8 mouse cellular contexts compared by ENCODE assay signal in the genomic region with DNA sequence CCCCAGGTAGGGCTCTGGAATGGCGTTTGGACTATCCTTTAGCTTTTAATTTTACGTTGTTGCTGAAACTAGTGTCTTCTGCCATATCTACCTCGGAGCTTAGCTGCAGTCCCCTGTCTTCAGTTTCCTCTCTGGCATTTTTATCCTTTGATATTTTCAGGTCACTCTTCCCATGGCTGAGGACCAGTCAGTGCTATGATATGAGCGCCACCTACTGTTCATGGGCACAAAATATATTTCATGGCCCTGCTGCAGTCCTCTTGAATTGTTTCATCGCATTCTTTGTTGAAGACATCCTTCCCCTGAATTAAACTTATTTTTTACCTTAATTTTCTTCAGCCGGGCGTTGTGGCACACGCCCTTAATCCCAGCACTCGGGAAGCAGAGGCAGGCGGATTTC. TPM values are rescaled to one million over a fixed set of nuclear protein-coding genes. Genes with fewer than 3 reads are reported as not detected.
A peak's percentile ranks its signal among the peaks of the same experiment; 100 is the strongest.
DNase-seq lines count a peak whose midpoint lies in the region; ATAC-seq and TF ChIP-seq lines count a peak whose summit lies in the region.

No protein-coding gene starts in this region.

- no peaks in the 10 kb centered on the region for H3K4me1 ChIP-seq in ES-Bruce4 (ENCODE audit: control insufficient read depth, insufficient read depth, low read length)
- H3K4me1 ChIP-seq in embryonic facial prominence, embryonic 11.5 days (ENCODE audit: control insufficient read depth, insufficient read depth, low read length): no peaks in the 10 kb centered on the region
- H3K4me1 ChIP-seq in hindbrain, embryonic 10.5 days (replicated peaks): no peaks in the 10 kb centered on the region
- no peaks in the 10 kb centered on the region for H3K4me1 ChIP-seq in lung, postnatal 0 days (ENCODE audit: insufficient read depth, low read depth, low read length)

- H3K27ac ChIP-seq in ES-Bruce4 (ENCODE audit: insufficient read depth, low read length): no peak overlapping the region
- H3K27ac ChIP-seq in embryonic facial prominence, embryonic 11.5 days (replicated peaks; ENCODE audit: low read depth, low read length): no peak overlapping the region
- no peak overlapping the region for H3K27ac ChIP-seq in hindbrain, embryonic 10.5 days
- H3K27ac ChIP-seq in lung, postnatal 0 days (ENCODE audit: low read length): no peak overlapping the region

- peak; percentile 32 for TF ChIP-seq CTCF in ES-Bruce4 (IDR thresholded peaks at IDR 0.05; ENCODE audit: low read depth, low read length)
- TF ChIP-seq CTCF in lung, postnatal 0 days (IDR thresholded peaks at IDR 0.05): peak; percentile 92

- no peaks in the 10 kb centered on the region for H3K9me3 ChIP-seq in ES-Bruce4 (replicated peaks; ENCODE audit: control insufficient read depth, insufficient read depth, low read length, poor library complexity, severe bottlenecking)
- H3K9me3 ChIP-seq in embryonic facial prominence, embryonic 11.5 days (replicated peaks; ENCODE audit: control insufficient read depth, low read length): no peaks in the 10 kb centered on the region
- H3K9me3 ChIP-seq in hindbrain, embryonic 10.5 days: no peaks in the 10 kb centered on the region
- no peaks in the 10 kb centered on the region for H3K9me3 ChIP-seq in lung, postnatal 0 days (ENCODE audit: low read length)

- TF ChIP-seq EP300 in ES-Bruce4 (IDR thresholded peaks at IDR 0.05; ENCODE audit: insufficient read depth, low read depth, low read length): no peak
- no peak for TF ChIP-seq EP300 in lung, postnatal 0 days (IDR thresholded peaks at IDR 0.05)

- peak; percentile 59 for DNase-seq in adrenal gland, postnatal 10 days
- DNase-seq in embryonic facial prominence, embryonic 11.5 days (ENCODE audit: low spot score): peak; percentile 88
- peak; percentile 64 for DNase-seq in hindbrain, embryonic 10.5 days (ENCODE audit: low spot score)
- DNase-seq in layer of hippocampus, adult 18-20 months (ENCODE audit: low spot score in 2 of 2): peak; percentile 25 to 66
- DNase-seq in lung, postnatal 0 days (ENCODE audit: low spot score): peak; percentile 77
- DNase-seq in retina, postnatal 7 days (ENCODE audit: low read depth, low spot score): peak; percentile 58

- H3K27me3 ChIP-seq in ES-Bruce4 (ENCODE audit: control insufficient read depth, insufficient read depth, low read length, poor library complexity, severe bottlenecking): no peaks in the 10 kb centered on the region
- no peaks in the 10 kb centered on the region for H3K27me3 ChIP-seq in embryonic facial prominence, embryonic 11.5 days (ENCODE audit: control insufficient read depth, insufficient read depth, low read length)
- H3K27me3 ChIP-seq in hindbrain, embryonic 10.5 days (ENCODE audit: insufficient read depth, poor library complexity, severe bottlenecking): no peaks in the 10 kb centered on the region
- no peaks in the 10 kb centered on the region for H3K27me3 ChIP-seq in lung, postnatal 0 days (replicated peaks; ENCODE audit: insufficient read depth, low read length)

- H3K9ac ChIP-seq in ES-Bruce4 (ENCODE audit: low read depth, poor library complexity, severe bottlenecking): no peak overlapping the region
- no peak overlapping the region for H3K9ac ChIP-seq in embryonic facial prominence, embryonic 11.5 days (replicated peaks; ENCODE audit: low read length)
- H3K9ac ChIP-seq in lung, postnatal 0 days (replicated peaks; ENCODE audit: low read depth): no peak overlapping the region

- no peak overlapping the region for H3K4me3 ChIP-seq in ES-Bruce4 (ENCODE audit: low read depth, low read length)
- H3K4me3 ChIP-seq in embryonic facial prominence, embryonic 11.5 days (ENCODE audit: low read depth, low read length): no peak overlapping the region
- no peak overlapping the region for H3K4me3 ChIP-seq in hindbrain, embryonic 10.5 days
- no peak overlapping the region for H3K4me3 ChIP-seq in lung, postnatal 0 days (ENCODE audit: low read depth, low read length)

- 18% methylated on average over 10 of the region's 10 CpGs for WGBS in embryonic facial prominence, embryonic 11.5 days
- 24% methylated on average over 10 of the region's 10 CpGs for WGBS in hindbrain, embryonic 10.5 days
- WGBS in lung, postnatal 0 days: 14% methylated on average over 10 of the region's 10 CpGs

- no peak for TF ChIP-seq POLR2A in ES-Bruce4 (IDR thresholded peaks at IDR 0.05; ENCODE audit: insufficient read depth, low read length)

- peak; percentile 70; the same call in 1 of the 2 replicates for ATAC-seq in embryonic facial prominence, embryonic 11.5 days (replicated peaks; ENCODE audit: insufficient number of reproducible peaks, low FRiP score, low TSS enrichment, low read depth)
- ATAC-seq in lung, postnatal 0 days: peak; percentile 61; the same call in 1 of the 2 replicates
- ATAC-seq in monocyte, adult 5-6 weeks (replicated peaks; ENCODE audit: insufficient number of reproducible peaks, low FRiP score, low TSS enrichment, poor library complexity, severe bottlenecking): no peak

- no peaks in the 10 kb centered on the region for H3K36me3 ChIP-seq in ES-Bruce4 (ENCODE audit: control insufficient read depth, insufficient read depth, low read length, poor library complexity, severe bottlenecking)
- H3K36me3 ChIP-seq in embryonic facial prominence, embryonic 11.5 days (replicated peaks; ENCODE audit: control insufficient read depth, insufficient read depth, low read depth, low read length): no peaks in the 10 kb centered on the region
- H3K36me3 ChIP-seq in hindbrain, embryonic 10.5 days: no peaks in the 10 kb centered on the region
- H3K36me3 ChIP-seq in lung, postnatal 0 days (ENCODE audit: insufficient read depth, low read length): no peaks in the 10 kb centered on the region

- H3K4me2 ChIP-seq in embryonic facial prominence, embryonic 11.5 days (ENCODE audit: low read depth, low read length): no peak overlapping the region
- H3K4me2 ChIP-seq in lung, postnatal 0 days (replicated peaks; ENCODE audit: low read depth, low read length): no peak overlapping the region

RNA-seq across cellular contexts. Expression of a gene that starts 36.5 kb away (rescaled TPM):
- polyA plus RNA-seq in ES-Bruce4 (2011; ENCODE audit: insufficient read depth, insufficient read length, low read depth, missing spikeins): 75.5 and 80.1 TPM in 2 replicates
- total RNA-seq in adrenal gland, postnatal 10 days (2021): 10 to 100 TPM; 37.8 to 42.9 TPM
- 135 and 138 TPM in 2 replicates for polyA plus RNA-seq in embryonic facial prominence, embryonic 11.5 days (2014; fragmentation: Nextera tagmentation; extraction: Ambion mirVana)
- 71.1 and 102 TPM in 2 replicates for polyA plus RNA-seq in hindbrain, embryonic 10.5 days (2016; fragmentation: Nextera tagmentation; extraction: Ambion mirVana)
- total RNA-seq in layer of hippocampus, adult 18-20 months (2021): 10 to 100 TPM; 24.8 to 32.4 TPM
- polyA plus RNA-seq in lung, postnatal 0 days (2015; fragmentation: Nextera tagmentation; extraction: Ambion mirVana): 37.7 and 39.9 TPM in 2 replicates
- 66.1 to 76.2 TPM (median 71.5 TPM) in 3 replicates for total RNA-seq in monocyte, adult 5-6 weeks (2017)
